Mouse (Mus musculus): ENCODE results near the gene Rhox3e. TPM values are rescaled to one million over a fixed set of nuclear protein-coding genes. Genes with fewer than 3 reads are reported as not detected.
"Not testable (repeated sequence)": the region's sequence is repeated elsewhere in the genome, so short reads cannot be mapped to it uniquely, and the experiment has no call there.

The Rhox3e gene
- total RNA-seq (2021), result not detected

GRCm38 (mm10) chrX:37541719-37542118 is at the start of gene Rhox3e:
Gene Rhox3e (plus strand): TSS chrX:37542019.
- DNase-seq (ENCODE audit: extremely low spot score in 1 of 2, low spot score in 2 of 2); intact Hi-C loops (cut with DNase I): not testable (repeated sequence)

GRCm38 (mm10) chrX:37514059-37514458 is 27.8 kb upstream of the Rhox3e start, which contains the start of gene Rhox4d:
Gene Rhox4d (plus strand): TSS chrX:37514359.
- DNase-seq (ENCODE audit: extremely low spot score in 1 of 2, low spot score in 2 of 2); intact Hi-C loops (cut with DNase I): not testable (repeated sequence)

DNA sequence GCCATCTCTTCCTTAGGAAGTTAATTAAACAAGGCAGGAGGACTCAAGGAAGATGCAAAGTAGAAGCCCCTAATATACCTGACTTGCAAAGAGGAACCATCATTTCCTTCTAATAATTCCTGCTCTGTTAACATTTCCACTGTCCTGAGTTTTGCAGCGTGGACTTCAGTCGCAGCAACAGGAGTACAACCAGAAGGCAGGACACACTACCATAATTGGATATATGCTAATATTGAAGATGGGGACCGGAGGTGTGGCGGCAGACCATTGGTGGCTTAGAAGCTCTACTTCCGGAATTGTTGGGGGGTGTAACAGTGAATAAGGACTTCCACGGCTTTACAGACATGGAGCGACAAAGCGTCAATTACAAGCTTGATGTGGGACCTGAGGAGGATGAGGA is 11.7 kb upstream of the Rhox3e start, which contains the start of gene Rhox2e:
TSS of gene Rhox2e (plus strand) at position 301 of the 400 bp plus-strand sequence.
- intact Hi-C loops (cut with DNase I); DNase-seq (ENCODE audit: extremely low spot score in 1 of 2, low spot score in 2 of 2): not testable (repeated sequence)

- DNase-seq (ENCODE audit: extremely low spot score in 1 of 2, low spot score in 2 of 2); intact Hi-C loops (cut with DNase I): not testable (repeated sequence)
These were observed 15.3 kb downstream of the Rhox3e start, which contains the start of gene Rhox4e for GRCm38 (mm10) chrX:37557112-37557511. Gene Rhox4e (plus strand): TSS chrX:37557412.

DNA sequence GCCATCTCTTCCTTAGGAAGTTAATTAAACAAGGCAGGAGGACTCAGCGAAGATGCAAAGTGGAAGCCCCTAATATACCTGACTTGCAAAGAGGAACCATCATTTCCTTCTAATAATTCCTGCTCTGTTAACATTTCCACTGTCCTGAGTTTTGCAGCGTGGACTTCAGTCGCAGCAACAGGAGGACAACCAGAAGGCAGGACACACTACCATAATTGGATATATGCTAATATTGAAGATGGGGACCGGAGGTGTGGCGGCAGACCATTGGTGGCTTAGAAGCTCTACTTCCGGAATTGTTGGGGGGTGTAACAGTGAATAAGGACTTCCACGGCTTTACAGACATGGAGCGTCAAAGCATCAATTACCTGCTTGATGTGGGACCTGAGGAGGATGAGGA is 29.3 kb downstream of the Rhox3e start, which contains the start of gene Rhox2f:
TSS of gene Rhox2f (plus strand) at position 301 of the 400 bp plus-strand sequence.
- intact Hi-C loops (cut with DNase I); DNase-seq (ENCODE audit: extremely low spot score in 1 of 2, low spot score in 2 of 2): not testable (repeated sequence)

GRCm38 (mm10) chrX:37572638-37573037 is 30.8 kb downstream of the Rhox3e start:
- intact Hi-C loops (cut with DNase I), result not testable (repeated sequence)
- peak in 1 of 2 experiments; percentile 10 for DNase-seq (ENCODE audit: extremely low spot score in 1 of 2, low spot score in 2 of 2)

DNA sequence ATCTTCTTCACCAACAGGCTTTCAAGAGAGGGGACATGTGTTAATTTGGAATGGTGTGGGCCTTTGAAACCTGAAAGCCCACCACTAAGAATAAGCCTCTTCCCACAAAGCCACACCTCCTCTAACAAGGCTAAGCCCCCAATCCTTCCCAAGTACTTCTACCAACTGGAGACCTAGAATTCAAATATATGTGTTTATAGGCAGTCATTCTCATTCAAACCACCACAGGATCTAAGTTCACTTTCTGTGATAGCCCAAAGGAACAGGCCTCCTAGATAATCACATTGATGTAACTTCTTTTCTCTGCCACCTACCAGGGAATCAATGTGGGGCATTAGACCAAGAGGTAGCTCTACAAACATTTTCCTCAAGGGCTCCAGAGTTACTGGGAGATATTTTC is 38.9 kb downstream of the Rhox3e start, which contains the start of gene Rhox3f:
TSS of gene Rhox3f (plus strand) at position 301 of the 400 bp plus-strand sequence.
- DNase-seq (ENCODE audit: extremely low spot score in 1 of 2, low spot score in 2 of 2); intact Hi-C loops (cut with DNase I): not testable (repeated sequence)

Other genes with a start within 250 kb of the Rhox3e start
- gene Rhox3a2, start 162.0 kb upstream of the Rhox3e start, total RNA-seq (2021), result not detected
- gene Rhox4a2, start 151.2 kb upstream of the Rhox3e start, total RNA-seq (2021), result not detected
- not detected for gene Rhox2b, start 130.0 kb upstream of the Rhox3e start, total RNA-seq (2021)
- not detected for gene Rhox4b, start 109.5 kb upstream of the Rhox3e start, total RNA-seq (2021)
- gene Rhox2c, start 88.3 kb upstream of the Rhox3e start, total RNA-seq (2021), result not detected
- gene Rhox3c, start 83.4 kb upstream of the Rhox3e start, total RNA-seq (2021), result not detected
- gene Rhox4c, start 61.7 kb upstream of the Rhox3e start, total RNA-seq (2021), result not detected
- gene Rhox2d, start 48.6 kb upstream of the Rhox3e start, total RNA-seq (2021), result not detected
- gene Rhox4d, start 27.7 kb upstream of the Rhox3e start, total RNA-seq (2021), result not detected
- not detected for gene Rhox2e, start 11.6 kb upstream of the Rhox3e start, total RNA-seq (2021)
- not detected for gene Rhox4e, start 15.4 kb downstream of the Rhox3e start, total RNA-seq (2021)
- not detected for gene Rhox2f, start 29.4 kb downstream of the Rhox3e start, total RNA-seq (2021)
- gene Rhox3f, start 39.0 kb downstream of the Rhox3e start, total RNA-seq (2021), result not detected
- not detected for gene Rhox4f, start 65.7 kb downstream of the Rhox3e start, total RNA-seq (2021)
- gene Rhox3g, start 86.6 kb downstream of the Rhox3e start, total RNA-seq (2021), result not detected
- not detected for gene Rhox2g, start 101.5 kb downstream of the Rhox3e start, total RNA-seq (2021)
- gene Rhox4g, start 109.3 kb downstream of the Rhox3e start, total RNA-seq (2021), result not detected
- gene Rhox3h, start 126.7 kb downstream of the Rhox3e start, total RNA-seq (2021), result not detected
- gene Rhox2h, start 131.3 kb downstream of the Rhox3e start, total RNA-seq (2021), result not detected

Data from left cerebral cortex, postnatal 10 days (tissue).